Mouse (Mus musculus): ENCODE measurements around the gene Elmod3. TPM values are rescaled to one million over a fixed set of nuclear protein-coding genes. Genes with fewer than 3 reads are reported as not detected.
A peak's percentile ranks its signal among the peaks of the same experiment; 100 is the strongest.
"Not testable (repeated sequence)": the region's sequence is repeated elsewhere in the genome, so short reads cannot be mapped to it uniquely, and the experiment has no call there.

Gene Elmod3
- polyA plus RNA-seq, 1 experiment = 24.2 TPM

GRCm38 (mm10) chr6:72547121-72547520 lies 51.1 kb downstream of the Elmod3 start:
- no peak for DNase-seq
- 95% methylated on average over 2 of the region's 2 CpGs for WGBS
- no peak overlapping the region for H3K4me3 ChIP-seq (replicated peaks; ENCODE audit: extremely low read depth, low read depth, low read length)
- TF ChIP-seq POLR2A (IDR thresholded peaks at IDR 0.05; ENCODE audit: borderline replicate concordance, extremely low read depth, low read depth, low read length) (no peak), CTCF (IDR thresholded peaks at IDR 0.05; ENCODE audit: insufficient read depth, low read length) (peak; percentile 21; the same call in 1 of the 2 replicates)
- peaks cover 8% of the 10 kb centered on the region; the same call in 1 of the 2 replicates for H3K4me1 ChIP-seq (ENCODE audit: control insufficient read depth, insufficient read depth, low read length)

- H3K4me3 ChIP-seq (replicated peaks; ENCODE audit: extremely low read depth, low read depth, low read length) = no peak overlapping the region
- no peak for DNase-seq
- peaks cover 8% of the 10 kb centered on the region; the same call in 1 of the 2 replicates for H3K4me1 ChIP-seq (ENCODE audit: control insufficient read depth, insufficient read depth, low read length)
- WGBS = 80% methylated on average over 7 of the region's 7 CpGs
- no peak for TF ChIP-seq CTCF (IDR thresholded peaks at IDR 0.05; ENCODE audit: insufficient read depth, low read length)
- TF ChIP-seq POLR2A (IDR thresholded peaks at IDR 0.05; ENCODE audit: borderline replicate concordance, extremely low read depth, low read depth, low read length) = no peak
These were observed 52.8 kb downstream of the Elmod3 start for GRCm38 (mm10) chr6:72545377-72545776.

GRCm38 (mm10) chr6:72544283-72544987 lies 53.8 kb downstream of the Elmod3 start, which contains the start of gene Capg:
Gene Capg (plus strand): TSS chr6:72544391.
- Histone ChIP-seq H3K4me1 (ENCODE audit: control insufficient read depth, insufficient read depth, low read length) (peaks cover 7% of the 10 kb centered on the region; the same call in 1 of the 2 replicates), H3K4me3 (replicated peaks; ENCODE audit: extremely low read depth, low read depth, low read length) (peak within 1 kb of the TSS; percentile 62)
- TF ChIP-seq POLR2A (IDR thresholded peaks at IDR 0.05; ENCODE audit: borderline replicate concordance, extremely low read depth, low read depth, low read length) (peak; percentile 80; the same call in 1 of the 2 replicates), CTCF (IDR thresholded peaks at IDR 0.05; ENCODE audit: insufficient read depth, low read length) (no peak)
- 6% methylated on average over 23 of the region's 23 CpGs for WGBS
- peak; percentile 58 for DNase-seq

- Histone ChIP-seq H3K4me3 (replicated peaks; ENCODE audit: extremely low read depth, low read depth, low read length) (no peak overlapping the region), H3K4me1 (ENCODE audit: control insufficient read depth, insufficient read depth, low read length) (peaks cover 5% of the 10 kb centered on the region; the same call in 1 of the 2 replicates)
- no peak for DNase-seq
- 69% methylated on average over 12 of the region's 12 CpGs for whole genome bisulfite sequencing
- TF ChIP-seq POLR2A (IDR thresholded peaks at IDR 0.05; ENCODE audit: borderline replicate concordance, extremely low read depth, low read depth, low read length) = no peak
- no peak for TF ChIP-seq CTCF (IDR thresholded peaks at IDR 0.05; ENCODE audit: insufficient read depth, low read length)
These were observed 54.9 kb downstream of the Elmod3 start for GRCm38 (mm10) chr6:72543265-72543850.

- 2% methylated on average over 16 of the region's 16 CpGs for WGBS
- peak; percentile 86 for DNase-seq
- Histone ChIP-seq H3K4me3 (replicated peaks; ENCODE audit: extremely low read depth, low read depth, low read length) (peak overlapping the region; percentile 59), H3K4me1 (ENCODE audit: control insufficient read depth, insufficient read depth, low read length) (no peaks in the 10 kb centered on the region)
- TF ChIP-seq CTCF (IDR thresholded peaks at IDR 0.05; ENCODE audit: insufficient read depth, low read length) (no peak), POLR2A (IDR thresholded peaks at IDR 0.05; ENCODE audit: borderline replicate concordance, extremely low read depth, low read depth, low read length) (peak; percentile 83; the same call in 1 of the 2 replicates)
These were observed 59.6 kb downstream of the Elmod3 start for GRCm38 (mm10) chr6:72538562-72539031.

- TF ChIP-seq POLR2A (IDR thresholded peaks at IDR 0.05; ENCODE audit: borderline replicate concordance, extremely low read depth, low read depth, low read length) (no peak), CTCF (IDR thresholded peaks at IDR 0.05; ENCODE audit: insufficient read depth, low read length) (no peak)
- DNase-seq = no peak
- H3K4me1 ChIP-seq (ENCODE audit: control insufficient read depth, insufficient read depth, low read length) = no peaks in the 10 kb centered on the region
- 46% methylated on average over 10 of the region's 10 CpGs for WGBS
- H3K4me3 ChIP-seq (replicated peaks; ENCODE audit: extremely low read depth, low read depth, low read length) = peak overlapping the region; percentile 59
These were observed 60.2 kb downstream of the Elmod3 start for GRCm38 (mm10) chr6:72537998-72538500.

GRCm38 (mm10) chr6:72535165-72535564 lies 63.0 kb downstream of the Elmod3 start:
- peak; percentile 80 for DNase-seq
- 4% methylated on average over 9 of the region's 9 CpGs for WGBS

GRCm38 (mm10) chr6:72534035-72534809 lies 64.0 kb downstream of the Elmod3 start:
- peak; percentile 81 for TF ChIP-seq CTCF (IDR thresholded peaks at IDR 0.05; ENCODE audit: insufficient read depth, low read length)
- no peak for TF ChIP-seq POLR2A (IDR thresholded peaks at IDR 0.05; ENCODE audit: borderline replicate concordance, extremely low read depth, low read depth, low read length)
- DNase-seq = peak; percentile 57
- Histone ChIP-seq H3K4me3 (replicated peaks; ENCODE audit: extremely low read depth, low read depth, low read length) (no peak overlapping the region), H3K4me1 (ENCODE audit: control insufficient read depth, insufficient read depth, low read length) (no peaks in the 10 kb centered on the region)
- 40% methylated on average over 9 of the region's 9 CpGs for WGBS

More at GRCm38 (mm10) chr6:72535165-72535564, 63.0 kb downstream of the Elmod3 start:
- no peaks in the 10 kb centered on the region for H3K4me1 ChIP-seq (ENCODE audit: control insufficient read depth, insufficient read depth, low read length)
- TF ChIP-seq POLR2A (IDR thresholded peaks at IDR 0.05; ENCODE audit: borderline replicate concordance, extremely low read depth, low read depth, low read length) (no peak), CTCF (IDR thresholded peaks at IDR 0.05; ENCODE audit: insufficient read depth, low read length) (peak; percentile 89)
- no peak overlapping the region for H3K4me3 ChIP-seq (replicated peaks; ENCODE audit: extremely low read depth, low read depth, low read length)

- not testable (repeated sequence) for H3K4me1 ChIP-seq (ENCODE audit: control insufficient read depth, insufficient read depth, low read length); H3K4me3 ChIP-seq (replicated peaks; ENCODE audit: extremely low read depth, low read depth, low read length); DNase-seq
- WGBS = 18% methylated on average over 1 of the region's 1 CpGs
These were observed 64.7 kb downstream of the Elmod3 start for GRCm38 (mm10) chr6:72533555-72533954.

Measured in lung, adult 2 months (tissue).